Mouse (Mus musculus) embryonic facial prominence, embryonic 10.5 days (tissue): ENCODE results near the gene Stard8. TPM values are rescaled to one million over a fixed set of nuclear protein-coding genes. Genes with fewer than 3 reads are reported as not detected.
A peak's percentile ranks its signal among the peaks of the same experiment; 100 is the strongest.

Experiments
- DNase-seq: peaks from one replicate; pipeline ENCODE4 v3.0.0-alpha.2; 2017; ENCODE audit warnings: low spot score
- H3K27ac ChIP-seq: fragments of 300-500 bp; sonication (generic); replicated peaks from 2 replicates; pipeline ENCODE4 v1.5.1; 2016; ENCODE audit warnings: mild to moderate bottlenecking
- H3K27me3 ChIP-seq: fragments of 300-500 bp; sonication (generic); replicated peaks from 2 replicates; pipeline ENCODE4 v1.6.1; 2016; ENCODE audit warnings: low read depth, mild to moderate bottlenecking; ENCODE audit not compliant: poor library complexity, severe bottlenecking
- H3K36me3 ChIP-seq: fragments of 300-500 bp; sonication (generic); replicated peaks from 2 replicates; pipeline ENCODE4 v1.6.1; 2016; ENCODE audit warnings: mild to moderate bottlenecking, moderate library complexity
- H3K4me1 ChIP-seq: fragments of 300-500 bp; sonication (generic); 2 replicates; pipeline ENCODE4 v1.6.1; 2016
- H3K4me3 ChIP-seq: fragments of 300-500 bp; sonication (generic); 2 replicates; pipeline ENCODE4 v1.5.1; 2016; ENCODE audit warnings: mild to moderate bottlenecking, moderate library complexity
- H3K9me3 ChIP-seq: fragments of 300-500 bp; sonication (generic); 2 replicates; pipeline ENCODE4 v1.6.1; 2016; ENCODE audit warnings: mild to moderate bottlenecking
- WGBS: fragments of 180-500 bp; shearing (Covaris S2); methylation state at CpG from one replicate; pipeline ENCODE4 v1.1.7; 2016; 5-methylcytosine and 5-hydroxymethylcytosine counted together
- polyA plus RNA-seq: library from polyadenylated mRNA; unstranded; fragments of >200 nt; fragmentation: Nextera tagmentation; extraction: Ambion mirVana; gene quantifications from 2 replicates; pipeline ENCODE4 v1.2.1, GENCODE M21; 2016

Stard8 gene
- polyA plus RNA-seq, 1 experiment from 2014 or later: 11.4 TPM

DNA sequence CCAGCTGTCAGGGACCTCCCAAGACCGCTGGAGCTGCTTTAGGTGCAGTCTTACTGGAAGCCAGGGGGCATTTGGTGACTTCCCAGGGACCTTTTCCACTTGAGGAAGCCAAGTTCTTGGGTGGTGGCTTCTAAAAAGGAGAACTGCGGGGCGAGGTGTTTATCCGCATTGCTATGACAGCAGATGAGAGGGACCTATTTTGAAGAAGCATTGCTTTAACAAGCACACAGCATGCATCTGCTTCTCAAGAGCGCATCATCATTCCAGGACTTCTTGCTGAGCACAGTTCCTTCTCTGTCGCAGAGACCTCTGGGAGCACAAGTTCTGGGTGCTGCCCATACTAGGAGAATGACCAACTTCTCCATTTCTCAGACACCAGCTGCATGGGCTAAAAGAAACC, 14.8 kb downstream of the Stard8 start:
- Histone ChIP-seq H3K4me3 (no peak overlapping the region), H3K4me1 (peaks cover 11% of the 10 kb centered on the region; the same call in 1 of the 2 replicates), H3K9me3 (no peaks in the 10 kb centered on the region), H3K27me3 (peaks cover 98% of the 10 kb centered on the region), H3K27ac (no peak overlapping the region), H3K36me3 (no peaks in the 10 kb centered on the region)
- 77% methylated on average over 6 of the region's 6 CpGs for WGBS
- no peak for DNase-seq

GRCm38 (mm10) chrX:99019303-99019702, 16.3 kb downstream of the Stard8 start:
- 83% methylated on average over 4 of the region's 4 CpGs for WGBS
- H3K27ac ChIP-seq: no peak overlapping the region
- no peak for DNase-seq

GRCm38 (mm10) chrX:99020215-99020614, 17.2 kb downstream of the Stard8 start:
- H3K9me3 ChIP-seq: no peaks in the 10 kb centered on the region
- peaks cover 18% of the 10 kb centered on the region for H3K4me1 ChIP-seq
- peak overlapping the region; percentile 44 for H3K27ac ChIP-seq
- H3K36me3 ChIP-seq: no peaks in the 10 kb centered on the region
- peak; percentile 42 for DNase-seq
- WGBS: 27% methylated on average over 4 of the region's 4 CpGs
- peaks cover 98% of the 10 kb centered on the region for H3K27me3 ChIP-seq
- no peak overlapping the region for H3K4me3 ChIP-seq

More at GRCm38 (mm10) chrX:99019303-99019702, 16.3 kb downstream of the Stard8 start:
- Histone ChIP-seq H3K4me1 (peaks cover 18% of the 10 kb centered on the region), H3K9me3 (no peaks in the 10 kb centered on the region), H3K36me3 (no peaks in the 10 kb centered on the region), H3K4me3 (no peak overlapping the region), H3K27me3 (peaks cover 98% of the 10 kb centered on the region)

GRCm38 (mm10) chrX:99021593-99021992, 18.5 kb downstream of the Stard8 start:
- no peak for DNase-seq
- 68% methylated on average over 2 of the region's 2 CpGs for WGBS
- Histone ChIP-seq H3K27me3 (peaks cover 98% of the 10 kb centered on the region), H3K4me1 (peaks cover 18% of the 10 kb centered on the region), H3K27ac (no peak overlapping the region), H3K9me3 (no peaks in the 10 kb centered on the region), H3K36me3 (no peaks in the 10 kb centered on the region), H3K4me3 (no peak overlapping the region)

GRCm38 (mm10) chrX:99023951-99024350, 20.9 kb downstream of the Stard8 start:
- H3K9me3 ChIP-seq: no peaks in the 10 kb centered on the region
- H3K4me3 ChIP-seq: no peak overlapping the region
- 67% methylated on average over 1 of the region's 1 CpGs for WGBS
- no peak for DNase-seq
- peaks cover 98% of the 10 kb centered on the region for H3K27me3 ChIP-seq
- peaks cover 29% of the 10 kb centered on the region for H3K4me1 ChIP-seq
- no peak overlapping the region for H3K27ac ChIP-seq
- H3K36me3 ChIP-seq: no peaks in the 10 kb centered on the region

DNA sequence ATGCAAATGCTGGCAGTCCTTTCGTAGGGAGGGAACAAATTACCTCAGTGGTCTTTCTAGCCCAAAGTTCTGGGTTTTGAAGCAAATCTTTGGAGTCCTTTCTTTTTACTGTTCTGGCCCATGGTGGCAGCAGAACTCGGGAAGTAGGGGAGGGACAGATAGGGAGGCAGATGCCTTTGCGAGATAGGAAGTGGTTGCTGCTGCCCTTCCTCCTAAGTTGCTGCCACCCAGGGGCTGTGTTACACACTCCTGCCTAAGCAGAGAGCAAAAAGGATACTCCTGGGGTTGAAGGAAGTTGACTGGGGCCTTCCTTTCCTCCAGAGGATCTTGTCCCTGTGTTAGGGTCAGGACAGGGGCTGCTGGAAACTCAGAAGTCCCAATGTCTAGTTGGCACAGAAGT, 32.4 kb downstream of the Stard8 start:
- H3K9me3 ChIP-seq: no peaks in the 10 kb centered on the region
- WGBS: 64% methylated on average over 3 of the region's 3 CpGs

DNA sequence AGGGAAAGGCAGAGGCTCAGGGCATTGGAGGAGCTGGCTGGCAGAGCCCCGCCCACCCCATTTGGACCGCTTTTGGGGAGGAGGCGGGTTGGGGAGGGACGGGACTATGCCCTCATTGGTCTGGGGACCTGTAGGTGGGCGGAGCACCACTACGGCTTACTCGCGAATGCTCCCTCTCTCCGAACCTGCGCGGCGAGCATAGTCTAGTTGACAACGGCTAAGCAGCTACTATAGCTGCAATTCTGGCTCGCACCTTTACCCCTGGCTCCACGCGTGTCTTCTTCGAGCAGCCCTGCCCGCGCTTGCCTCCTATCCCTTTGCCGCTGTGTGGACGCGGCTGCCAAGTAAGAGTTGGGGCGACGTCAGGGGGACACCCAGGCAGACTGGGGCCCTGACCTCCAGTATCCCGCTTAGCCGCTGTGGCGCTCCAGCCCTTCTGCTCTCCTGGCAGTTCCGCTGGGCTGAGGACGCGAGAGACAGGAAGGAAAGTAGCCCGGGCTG, 39.5 kb downstream of the Stard8 start:
- H3K27ac ChIP-seq: peak overlapping the region; percentile 7
- H3K4me3 ChIP-seq: peak overlapping the region; percentile 62
- H3K27me3 ChIP-seq: peaks cover 97% of the 10 kb centered on the region
- peaks cover 15% of the 10 kb centered on the region for H3K4me1 ChIP-seq
- DNase-seq: peak; percentile 89
- WGBS: 20% methylated on average over 31 of the region's 31 CpGs
- H3K9me3 ChIP-seq: no peaks in the 10 kb centered on the region
- no peaks in the 10 kb centered on the region for H3K36me3 ChIP-seq

More for the DNA sequence above, 32.4 kb downstream of the Stard8 start:
- H3K4me1 ChIP-seq: 0 out of 2 replicates have a peak, but pooled peaks cover 4% of the 10 kb centered on the region
- DNase-seq: no peak
- no peak overlapping the region for H3K4me3 ChIP-seq
- H3K36me3 ChIP-seq: no peaks in the 10 kb centered on the region
- no peak overlapping the region for H3K27ac ChIP-seq
- peaks cover 97% of the 10 kb centered on the region for H3K27me3 ChIP-seq

- 43% methylated on average over 6 of the region's 6 CpGs for WGBS
- H3K27ac ChIP-seq: no peak overlapping the region
- no peaks in the 10 kb centered on the region for H3K36me3 ChIP-seq
- H3K4me1 ChIP-seq: peaks cover 15% of the 10 kb centered on the region
- no peak for DNase-seq
- peaks cover 97% of the 10 kb centered on the region for H3K27me3 ChIP-seq
- peak overlapping the region; percentile 62 for H3K4me3 ChIP-seq
- no peaks in the 10 kb centered on the region for H3K9me3 ChIP-seq
Observed at GRCm38 (mm10) chrX:99043275-99043674, 40.2 kb downstream of the Stard8 start.

DNA sequence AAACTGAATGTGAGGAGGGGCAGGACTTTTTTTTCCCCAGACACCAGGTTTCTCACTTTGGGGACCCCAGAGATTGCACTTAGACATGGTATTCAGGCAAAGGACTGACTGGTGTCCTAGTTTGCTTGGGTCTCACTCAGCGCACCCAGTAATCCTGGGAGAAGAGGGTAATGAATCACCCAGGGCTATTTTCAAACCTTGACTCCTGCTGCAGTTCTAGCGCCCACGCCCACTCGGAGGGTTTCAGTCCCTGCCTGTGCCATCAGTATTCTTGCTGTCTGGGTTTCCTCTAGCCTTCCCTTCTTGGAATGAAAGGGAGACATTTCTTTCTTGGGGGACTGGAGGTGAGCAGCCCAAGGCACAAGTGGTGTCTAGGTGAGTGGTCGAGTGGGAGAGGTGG, 40.7 kb downstream of the Stard8 start:
- WGBS: 71% methylated on average over 5 of the region's 5 CpGs
- H3K4me3 ChIP-seq: peak overlapping the region; percentile 62
- peaks cover 15% of the 10 kb centered on the region for H3K4me1 ChIP-seq
- peaks cover 97% of the 10 kb centered on the region for H3K27me3 ChIP-seq
- DNase-seq: no peak
- no peak overlapping the region for H3K27ac ChIP-seq
- no peaks in the 10 kb centered on the region for H3K36me3 ChIP-seq
- no peaks in the 10 kb centered on the region for H3K9me3 ChIP-seq

GRCm38 (mm10) chrX:99045315-99045714, 42.3 kb downstream of the Stard8 start:
- DNase-seq: no peak
- H3K9me3 ChIP-seq: no peaks in the 10 kb centered on the region
- H3K4me1 ChIP-seq: peaks cover 15% of the 10 kb centered on the region
- H3K4me3 ChIP-seq: no peak overlapping the region
- 47% methylated on average over 7 of the region's 7 CpGs for WGBS
- H3K27me3 ChIP-seq: peaks cover 99% of the 10 kb centered on the region
- no peak overlapping the region for H3K27ac ChIP-seq
- H3K36me3 ChIP-seq: no peaks in the 10 kb centered on the region

DNA sequence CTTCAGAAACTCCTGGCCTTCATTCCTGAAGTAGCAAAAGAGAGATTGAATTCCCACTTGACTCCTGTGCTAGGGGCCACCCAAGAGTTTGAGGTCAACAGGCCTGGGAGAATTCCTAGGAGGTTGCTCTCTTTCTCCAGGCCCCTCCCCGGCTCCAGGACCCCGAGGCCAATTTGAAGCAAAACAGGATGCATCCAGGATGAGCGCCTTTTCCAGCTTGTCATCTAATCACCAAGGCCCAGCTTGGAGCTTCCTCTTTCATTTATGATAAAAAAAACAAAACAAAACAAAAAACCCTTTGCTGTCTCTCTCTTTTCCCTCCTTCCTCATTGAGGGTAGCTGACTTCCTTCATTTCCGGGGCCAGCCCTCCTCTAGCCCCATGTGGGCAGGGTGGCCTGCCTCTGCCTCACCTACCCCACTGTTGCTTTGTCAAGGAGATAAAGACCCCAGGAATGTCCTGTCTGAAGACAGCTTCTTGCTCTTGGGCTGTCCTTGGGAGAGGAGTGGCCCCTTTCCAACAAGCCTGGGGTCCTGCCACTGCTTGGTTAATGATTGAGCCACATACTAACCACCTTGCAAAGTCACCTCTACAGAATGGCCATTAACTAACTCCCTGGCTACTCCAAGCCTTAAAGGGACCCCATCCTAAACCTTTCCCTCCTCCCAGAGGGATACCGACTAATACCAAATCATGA, 43.5 kb downstream of the Stard8 start:
- H3K9me3 ChIP-seq: no peaks in the 10 kb centered on the region
- no peak overlapping the region for H3K4me3 ChIP-seq
- peaks cover 99% of the 10 kb centered on the region for H3K27me3 ChIP-seq
- WGBS: 40% methylated on average over 5 of the region's 5 CpGs
- H3K36me3 ChIP-seq: no peaks in the 10 kb centered on the region
- H3K27ac ChIP-seq: peak overlapping the region; percentile 30; the same call in 1 of the 2 replicates
- peaks cover 15% of the 10 kb centered on the region for H3K4me1 ChIP-seq
- DNase-seq: no peak

DNA sequence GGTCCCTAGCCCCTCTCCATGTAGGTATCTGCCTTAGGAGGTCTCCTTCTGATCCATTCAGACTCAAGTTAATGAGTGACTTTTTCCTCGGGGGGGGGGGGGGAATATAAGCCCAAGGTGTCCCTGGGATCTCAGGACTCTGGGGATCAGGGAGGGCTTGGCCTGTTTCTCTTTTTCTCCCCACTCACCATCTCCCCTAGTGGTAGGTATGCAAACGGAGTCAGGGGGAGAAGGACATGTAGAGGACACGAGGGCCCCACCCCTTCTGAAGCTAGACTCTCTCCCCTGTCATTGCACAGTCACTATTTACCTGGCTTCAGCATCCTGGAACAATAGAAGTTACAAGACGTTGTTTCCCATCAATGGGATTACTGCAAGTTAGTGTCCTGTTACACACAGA, 45.1 kb downstream of the Stard8 start:
- DNase-seq: no peak

DNA sequence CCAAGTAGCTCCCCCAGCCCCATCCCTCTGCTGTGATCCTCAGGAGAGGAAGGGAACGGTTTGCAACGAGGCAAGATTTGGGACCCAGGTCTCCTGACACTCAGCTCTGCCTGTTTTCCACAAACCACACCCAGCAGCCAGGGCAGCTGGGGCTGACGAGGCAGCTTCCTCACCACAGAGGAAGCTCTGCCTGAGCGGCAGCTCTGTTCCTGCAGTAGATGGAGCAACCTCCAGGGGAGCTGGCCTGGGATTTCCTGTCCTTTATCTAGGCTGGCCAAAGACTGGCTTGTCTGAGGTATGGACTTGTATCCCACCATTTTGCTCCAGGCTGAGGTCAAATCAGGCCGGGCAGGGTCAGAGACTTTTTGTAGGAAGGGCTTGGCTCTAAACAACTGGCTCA, 46.2 kb downstream of the Stard8 start:
- H3K9me3 ChIP-seq: no peaks in the 10 kb centered on the region
- H3K4me3 ChIP-seq: no peak overlapping the region
- H3K4me1 ChIP-seq: peaks cover 11% of the 10 kb centered on the region
- WGBS: 50% methylated on average over 5 of the region's 5 CpGs
- no peak overlapping the region for H3K27ac ChIP-seq
- H3K36me3 ChIP-seq: no peaks in the 10 kb centered on the region
- no peak for DNase-seq
- H3K27me3 ChIP-seq: peaks cover 97% of the 10 kb centered on the region

More for the DNA sequence above, 45.1 kb downstream of the Stard8 start:
- H3K9me3 ChIP-seq: no peaks in the 10 kb centered on the region
- no peak overlapping the region for H3K27ac ChIP-seq
- WGBS: 40% methylated on average over 4 of the region's 4 CpGs
- H3K27me3 ChIP-seq: peaks cover 99% of the 10 kb centered on the region
- peaks cover 11% of the 10 kb centered on the region for H3K4me1 ChIP-seq
- H3K4me3 ChIP-seq: no peak overlapping the region
- H3K36me3 ChIP-seq: no peaks in the 10 kb centered on the region
